Mouse (Mus musculus) urinary bladder, postnatal 36 days (tissue): ENCODE data around the gene Fbxo24.

Experiments used
- DNase-seq, 2 experiments: peaks; one replicate each; pipeline ENCODE4 v3.0.0; 2022; ENCODE audit warnings: low spot score in 2 of 2, mixed read lengths in 1 of 2

Fbxo24 gene

GRCm38 (mm10) chr5:137562965-137563364, 65.8 kb downstream of the Fbxo24 start:
- DNase-seq: no peak
